Mouse (Mus musculus) thymus, postnatal 10 days (tissue): ENCODE results near the gene Flywch2.

Experiments used
- DNase-seq, 2 experiments: peaks; one replicate each; pipeline ENCODE4 v3.0.0; 2021; ENCODE audit warnings: low spot score in 2 of 2

Flywch2 gene

GRCm38 (mm10) chr17:23748631-23749391, 37.1 kb downstream of the Flywch2 start:
- peak in 1 of 2 experiments; percentile 83 for DNase-seq

- DNase-seq: no peak
Measured at GRCm38 (mm10) chr17:23748026-23748425, 37.9 kb downstream of the Flywch2 start.

DNA sequence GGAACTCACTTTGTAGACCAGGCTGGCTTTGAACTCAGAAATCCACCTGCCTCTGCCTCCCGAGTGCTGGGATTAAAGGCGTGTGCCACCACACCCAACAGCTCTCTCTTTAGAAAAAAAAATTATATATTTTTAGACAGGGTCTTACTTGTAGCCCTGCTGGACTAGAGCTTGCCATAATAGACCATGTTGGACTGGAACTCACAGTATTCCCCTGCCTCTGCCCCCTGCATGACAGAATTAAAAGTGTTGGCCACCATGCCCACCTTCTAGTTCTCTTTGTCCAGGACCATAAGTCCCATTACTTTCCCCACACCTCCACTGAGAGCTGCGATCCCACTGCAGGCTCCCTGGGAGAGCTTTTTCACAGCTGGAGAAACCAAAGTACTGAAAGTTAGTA, 38.4 kb downstream of the Flywch2 start:
- no peak for DNase-seq

DNA sequence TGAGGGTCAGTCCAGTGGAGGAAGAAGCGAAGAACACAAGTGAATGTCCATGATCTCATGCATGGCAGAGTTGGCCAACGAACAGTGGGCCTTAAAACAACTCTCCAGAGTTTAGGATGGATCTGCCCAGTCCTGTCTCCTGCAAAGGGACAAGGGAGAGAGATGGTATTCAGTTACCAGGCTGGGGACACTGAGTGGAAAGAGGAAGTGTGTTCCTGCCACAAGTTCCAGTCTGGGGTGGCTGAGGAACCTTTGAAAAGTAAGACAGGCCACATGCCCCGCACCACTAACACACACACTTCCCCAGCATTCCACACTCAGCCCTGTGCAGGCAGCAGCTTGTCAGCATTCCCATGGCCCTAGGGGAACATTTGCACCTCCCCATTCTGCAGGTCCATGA, 39.1 kb downstream of the Flywch2 start:
- no peak for DNase-seq

DNA sequence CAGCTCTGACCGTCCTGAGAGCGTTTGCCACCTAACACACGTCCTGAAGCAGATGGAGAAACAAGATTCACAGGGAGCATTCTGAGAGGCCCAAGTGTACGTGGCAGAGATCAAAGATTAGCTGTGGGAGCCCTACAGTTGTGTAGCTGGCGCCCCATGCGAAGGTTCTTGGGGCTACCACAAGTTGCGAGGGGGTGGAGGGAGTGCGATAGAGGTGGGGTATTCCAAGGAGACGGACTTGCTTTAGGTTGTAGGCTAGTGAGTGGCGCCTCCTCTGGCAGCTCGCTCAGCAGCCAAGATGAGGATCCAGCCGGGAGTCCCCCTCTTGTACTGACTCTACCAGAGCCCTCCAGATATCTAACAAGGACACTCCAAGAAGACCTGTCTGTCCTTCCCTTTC, 39.6 kb downstream of the Flywch2 start:
- DNase-seq: no peak

DNA sequence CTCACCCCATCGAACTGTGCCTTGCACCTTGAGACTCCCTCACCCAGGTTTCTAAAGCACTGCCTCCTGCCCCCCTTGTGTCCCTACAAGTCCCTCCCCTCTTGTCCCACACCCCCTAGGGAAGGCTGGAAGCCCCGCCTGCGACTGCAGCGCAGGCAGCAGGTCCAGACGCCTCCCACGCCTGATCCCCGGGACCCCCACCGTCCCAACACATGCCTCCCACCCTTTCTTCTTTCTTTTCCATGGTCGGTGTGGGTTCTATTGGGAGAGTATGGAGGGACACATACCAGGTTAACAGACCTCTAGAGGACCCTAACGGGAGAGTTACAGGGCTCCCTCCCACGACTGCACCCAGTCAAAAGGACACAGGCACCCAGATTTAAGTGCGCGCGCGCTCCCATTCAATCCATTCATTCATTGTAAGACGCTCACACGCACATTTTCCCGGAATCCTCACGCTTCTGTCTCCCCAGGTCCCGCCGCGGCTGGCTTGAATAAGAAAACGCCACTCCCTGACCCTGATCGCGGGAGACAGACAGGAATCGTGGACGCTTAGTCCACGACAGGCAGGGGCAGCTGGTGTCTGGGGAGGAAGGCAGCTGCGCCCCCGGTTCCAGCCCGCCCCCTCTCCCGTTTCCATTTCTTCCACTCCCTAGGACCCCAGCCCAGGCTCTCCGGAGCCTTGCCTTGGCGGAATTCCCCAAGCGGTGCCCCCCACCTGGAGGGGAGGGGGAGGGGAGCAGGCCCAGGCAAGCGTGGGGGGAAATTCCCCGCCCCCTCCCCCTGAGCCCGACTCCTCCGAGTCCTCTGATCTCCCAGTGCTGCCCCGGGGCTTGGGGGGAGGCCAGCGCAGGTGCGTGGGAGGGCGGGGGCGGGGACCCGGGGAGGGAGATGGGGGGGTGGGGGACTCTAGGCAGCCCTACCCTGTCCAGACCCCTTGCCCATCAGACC, 40.3 kb downstream of the Flywch2 start, which contains the start of gene Kremen2:
Kremen2 (minus strand) TSS at position 533 of the 951 bp plus-strand sequence.
- peak in 1 of 2 experiments; percentile 34 for DNase-seq

GRCm38 (mm10) chr17:23744651-23745050, 41.2 kb downstream of the Flywch2 start:
- DNase-seq: no peak

DNA sequence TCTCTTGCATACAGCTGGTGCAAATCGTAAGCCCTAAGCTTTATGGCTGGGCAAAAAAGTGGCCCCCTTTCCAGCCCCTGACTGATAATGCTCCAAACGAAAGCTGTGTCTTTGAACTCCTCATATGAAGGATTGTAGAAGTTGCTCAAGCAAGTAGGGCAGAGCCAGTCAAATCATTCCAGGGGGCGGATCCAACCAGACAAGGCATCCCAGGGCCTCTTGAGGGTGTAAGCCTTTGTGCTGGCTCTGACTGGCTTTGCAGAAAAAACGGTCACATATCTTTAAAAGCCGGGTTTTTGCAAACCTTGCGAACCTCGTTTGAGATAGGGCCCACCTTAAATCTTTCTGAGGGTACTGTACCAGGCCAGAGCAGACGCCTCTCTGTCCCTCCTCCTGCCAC, 41.8 kb downstream of the Flywch2 start:
- DNase-seq: no peak

- DNase-seq: no peak
Measured at GRCm38 (mm10) chr17:23742941-23743340, 42.9 kb downstream of the Flywch2 start.

GRCm38 (mm10) chr17:23742210-23742793, 43.6 kb downstream of the Flywch2 start:
- DNase-seq: peak in 1 of 2 experiments; percentile 43

- no peak for DNase-seq
Measured at GRCm38 (mm10) chr17:23741359-23742209, 44.3 kb downstream of the Flywch2 start.

DNA sequence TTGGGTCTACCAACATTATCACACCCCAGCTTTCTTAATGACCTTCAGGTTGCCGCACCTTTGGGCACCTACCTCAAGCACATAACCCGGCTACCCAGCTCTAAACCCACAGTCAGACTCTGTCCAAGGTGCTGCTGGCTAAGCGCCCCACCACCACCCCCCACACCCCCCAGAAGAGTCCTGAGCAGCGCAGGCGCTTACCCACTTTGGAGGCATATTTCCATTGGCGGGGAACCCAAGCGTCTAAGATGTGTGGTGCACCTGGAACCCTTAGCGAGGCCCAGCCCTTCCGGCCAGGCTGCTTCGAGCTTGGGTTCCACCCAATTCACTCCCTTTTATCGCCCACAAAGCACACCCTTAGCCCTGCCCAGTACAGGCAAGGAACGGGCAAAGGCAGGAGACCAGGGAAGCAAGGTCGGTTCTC, 45.3 kb downstream of the Flywch2 start, which contains the start of gene Paqr4:
Paqr4 (minus strand) TSS at position 270 of the 424 bp plus-strand sequence.
- DNase-seq: no peak

DNA sequence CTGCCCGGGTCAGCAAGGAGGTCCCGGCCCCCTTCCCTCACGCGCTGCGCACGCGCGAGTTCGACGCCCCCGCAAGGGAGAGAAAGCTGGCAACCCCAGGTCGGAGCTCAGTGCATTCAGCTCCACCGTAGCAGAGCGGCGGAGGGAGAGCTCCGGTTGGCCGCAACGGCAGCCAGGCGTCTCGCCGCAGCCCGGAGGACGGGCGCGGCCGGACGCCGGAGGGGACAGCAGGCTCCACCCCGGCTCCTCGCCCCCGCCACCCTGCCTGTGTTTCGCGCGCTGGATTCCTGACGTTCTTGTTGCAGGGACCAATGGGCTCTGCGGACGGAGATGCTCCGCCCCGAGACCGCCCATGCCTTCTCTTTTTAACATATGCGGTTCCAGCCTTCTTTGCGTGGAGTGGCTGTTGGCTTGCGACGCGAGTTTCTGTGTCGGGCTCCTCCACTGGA, 45.7 kb downstream of the Flywch2 start:
- peak; percentile 48 to 56 for DNase-seq

DNA sequence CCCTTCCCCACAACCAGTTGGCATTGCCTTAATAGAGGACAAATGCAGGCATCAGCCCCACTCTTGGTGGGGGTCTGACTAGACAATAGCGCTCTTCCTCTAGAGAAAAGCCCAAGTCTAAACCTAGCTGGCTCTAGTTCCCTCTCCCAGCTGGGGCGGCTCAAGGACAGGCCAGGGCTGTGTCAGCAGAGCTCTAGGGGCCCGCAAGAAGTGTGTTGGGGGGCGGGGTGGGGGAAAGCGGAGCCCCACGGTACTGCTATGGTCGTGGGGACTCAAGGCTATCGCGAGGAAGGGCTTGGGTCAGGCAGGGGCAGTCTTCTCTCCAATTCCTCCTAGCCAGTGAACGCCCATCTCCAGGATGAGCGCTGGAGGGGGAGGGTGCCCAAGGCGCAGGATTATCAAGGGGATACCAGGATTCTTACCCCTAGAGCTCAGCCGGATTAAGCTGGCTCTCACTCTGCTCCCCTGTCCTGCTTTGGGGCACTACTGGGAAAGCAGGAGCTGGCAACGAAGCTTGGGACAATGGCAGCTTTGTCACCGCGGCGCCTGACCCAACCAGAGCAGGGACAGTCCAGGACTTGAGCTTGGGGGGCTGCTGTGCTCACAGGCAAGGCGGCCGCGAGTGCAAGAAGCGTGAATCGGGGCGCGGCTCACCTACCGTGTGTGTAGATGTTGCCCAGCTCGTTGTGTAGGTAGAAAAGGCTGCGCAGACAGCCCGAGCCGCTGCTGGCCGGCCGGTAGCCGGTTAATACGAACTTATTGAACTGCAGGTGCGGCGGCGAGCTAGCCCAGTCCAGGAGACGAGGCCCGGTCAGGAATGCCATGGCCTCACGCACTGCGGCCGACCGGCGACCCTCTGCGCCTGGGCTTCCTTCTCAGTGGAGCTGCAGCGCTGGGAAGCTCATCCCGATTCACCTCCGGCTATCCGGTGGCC, 46.4 kb downstream of the Flywch2 start:
- no peak for DNase-seq

DNA sequence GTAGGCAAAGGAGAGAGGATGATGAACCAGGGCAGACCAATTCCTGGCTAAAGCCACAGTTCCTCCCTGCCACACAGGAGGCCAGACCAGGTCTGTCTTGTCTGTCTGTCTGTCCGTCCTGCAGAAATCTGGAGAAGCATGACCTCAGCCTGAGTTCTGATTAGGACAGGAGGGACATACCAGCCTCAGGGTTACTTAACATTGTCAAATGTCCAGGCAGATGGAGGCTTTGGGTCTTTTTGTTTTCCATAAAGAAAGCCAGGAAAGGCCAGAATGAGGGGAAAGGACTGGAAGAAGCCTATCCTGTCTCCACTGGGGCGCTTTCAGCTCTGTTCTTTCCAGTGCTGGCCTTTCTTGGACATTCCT, 47.1 kb downstream of the Flywch2 start:
- no peak for DNase-seq

DNA sequence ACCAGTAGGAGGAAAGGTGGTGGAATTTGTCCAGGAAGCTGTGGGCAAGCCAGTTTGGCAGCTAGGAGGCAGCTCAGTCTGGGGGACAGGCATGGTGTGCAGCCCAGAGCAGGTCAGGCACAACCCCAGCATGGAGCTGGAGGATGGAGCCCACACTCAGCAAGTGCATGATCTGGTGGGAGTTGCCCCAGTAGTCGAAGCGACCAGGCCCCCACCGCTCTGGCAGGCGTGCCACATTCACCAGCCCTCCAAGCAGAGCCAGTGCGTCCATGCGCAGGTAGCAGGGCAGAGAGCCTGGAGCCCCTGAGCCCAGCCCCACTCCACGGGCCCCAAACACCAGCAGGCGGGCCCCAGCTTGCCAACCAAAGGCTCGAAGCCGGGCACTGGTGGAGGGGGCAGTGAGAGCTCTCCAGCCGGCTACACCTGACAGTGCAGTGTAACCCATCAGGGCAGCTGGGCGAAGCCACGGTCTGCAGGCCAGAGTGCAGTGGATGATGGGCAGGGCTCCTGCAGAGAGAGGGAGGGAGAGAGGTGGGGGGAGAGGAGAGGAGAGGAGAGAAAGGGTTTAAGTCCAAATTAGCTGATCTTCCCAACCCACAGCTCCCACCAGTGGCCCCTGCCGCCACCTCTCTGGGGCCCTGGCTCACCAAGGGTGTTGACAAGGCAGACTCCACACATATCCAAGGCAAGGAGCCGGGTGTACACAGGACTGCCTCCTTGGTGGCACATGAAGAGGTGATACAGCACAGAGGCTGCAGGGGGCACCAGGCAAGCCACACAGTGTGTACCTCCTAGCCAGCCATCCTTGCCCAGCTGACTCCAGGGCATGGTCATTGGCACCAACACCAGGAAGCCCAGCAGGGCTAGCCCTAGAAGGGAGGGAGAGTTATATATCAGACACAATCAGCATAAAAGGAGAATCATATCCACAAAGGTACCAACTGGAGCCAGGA, 48.1 kb downstream of the Flywch2 start:
- no peak for DNase-seq

GRCm38 (mm10) chr17:23734341-23734740, 51.5 kb downstream of the Flywch2 start:
- DNase-seq: no peak

DNA sequence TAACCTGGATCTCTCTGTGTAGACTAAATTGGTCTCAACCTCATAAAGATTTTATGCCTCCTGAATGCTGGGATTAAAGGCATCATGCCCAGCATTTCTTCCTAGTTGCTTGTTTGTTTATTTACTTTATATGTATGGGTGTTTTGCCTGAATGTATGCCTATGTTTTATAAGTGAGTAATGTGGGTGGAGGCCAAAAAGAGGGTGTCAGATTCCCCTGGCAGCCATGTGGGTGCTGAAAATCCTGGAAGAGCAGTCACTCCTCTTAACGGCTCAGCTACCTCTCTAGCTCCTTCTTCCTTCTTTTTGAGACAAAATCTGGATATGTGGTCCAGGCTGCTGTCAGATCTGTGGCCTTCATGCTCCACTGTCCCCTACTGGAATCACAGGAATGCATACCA, 55.4 kb downstream of the Flywch2 start:
- DNase-seq: no peak
